Mouse (Mus musculus): Measurements from ENCODE around the gene Dlgap1.

DNA sequence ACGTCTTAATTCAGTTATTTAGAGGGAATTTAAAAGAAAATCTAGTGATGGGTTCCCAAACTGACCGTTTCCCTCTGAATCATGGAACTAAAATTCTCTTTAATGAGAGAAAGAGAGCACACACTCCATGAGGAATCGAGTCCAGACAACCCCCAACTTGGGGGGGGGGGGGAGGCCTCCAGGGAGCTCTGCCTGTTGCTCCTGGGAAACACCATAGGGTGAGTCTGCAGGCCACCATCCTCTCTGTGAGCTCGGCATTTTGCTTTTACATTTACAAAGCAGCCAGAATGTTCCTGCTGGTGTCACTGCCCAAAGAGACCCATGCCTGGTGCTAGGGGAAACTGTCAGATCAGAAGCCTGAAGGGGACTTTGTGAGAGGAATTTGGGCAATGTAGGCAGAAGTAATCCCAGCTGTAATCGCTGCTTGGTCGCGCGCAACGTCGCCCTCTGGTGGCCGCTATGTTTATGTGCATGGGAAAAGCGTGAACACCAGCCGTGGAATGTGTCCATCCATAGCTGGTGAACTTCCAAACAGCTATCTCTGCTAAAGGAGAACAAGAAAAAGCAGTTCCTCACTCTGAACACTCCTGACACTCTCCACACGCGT lies 714.8 kb downstream of the Dlgap1 start:
- no peak for TF ChIP-seq POLR2A (IDR thresholded peaks at IDR 0.05; ENCODE audit: extremely low read depth, insufficient read depth, low read length)
- TF ChIP-seq CTCF (IDR thresholded peaks at IDR 0.05; ENCODE audit: extremely low read depth, insufficient read depth, low read length): peak; percentile 85
